Mouse (Mus musculus) embryonic facial prominence, embryonic 10.5 days (tissue): ENCODE data around the gene Olfr145. TPM values are rescaled to one million over a fixed set of nuclear protein-coding genes. Genes with fewer than 3 reads are reported as not detected.

Experiments used
- DNase-seq: peaks from one replicate; pipeline ENCODE4 v3.0.0-alpha.2; 2017; ENCODE audit warnings: low spot score
- H3K27ac ChIP-seq: fragments of 300-500 bp; sonication (generic); replicated peaks from 2 replicates; pipeline ENCODE4 v1.5.1; 2016; ENCODE audit warnings: mild to moderate bottlenecking
- H3K27me3 ChIP-seq: fragments of 300-500 bp; sonication (generic); replicated peaks from 2 replicates; pipeline ENCODE4 v1.6.1; 2016; ENCODE audit warnings: low read depth, mild to moderate bottlenecking; ENCODE audit not compliant: poor library complexity, severe bottlenecking
- H3K36me3 ChIP-seq: fragments of 300-500 bp; sonication (generic); replicated peaks from 2 replicates; pipeline ENCODE4 v1.6.1; 2016; ENCODE audit warnings: mild to moderate bottlenecking, moderate library complexity
- H3K4me1 ChIP-seq: fragments of 300-500 bp; sonication (generic); 2 replicates; pipeline ENCODE4 v1.6.1; 2016
- H3K4me3 ChIP-seq: fragments of 300-500 bp; sonication (generic); 2 replicates; pipeline ENCODE4 v1.5.1; 2016; ENCODE audit warnings: mild to moderate bottlenecking, moderate library complexity
- H3K9me3 ChIP-seq: fragments of 300-500 bp; sonication (generic); 2 replicates; pipeline ENCODE4 v1.6.1; 2016; ENCODE audit warnings: mild to moderate bottlenecking
- WGBS: fragments of 180-500 bp; shearing (Covaris S2); methylation state at CpG from one replicate; pipeline ENCODE4 v1.1.7; 2016; 5-methylcytosine and 5-hydroxymethylcytosine counted together
- polyA plus RNA-seq: library from polyadenylated mRNA; unstranded; fragments of >200 nt; fragmentation: Nextera tagmentation; extraction: Ambion mirVana; gene quantifications from 2 replicates; pipeline ENCODE4 v1.2.1, GENCODE M21; 2016

The Olfr145 gene
- polyA plus RNA-seq, 1 experiment from 2014 or later: not detected

DNA sequence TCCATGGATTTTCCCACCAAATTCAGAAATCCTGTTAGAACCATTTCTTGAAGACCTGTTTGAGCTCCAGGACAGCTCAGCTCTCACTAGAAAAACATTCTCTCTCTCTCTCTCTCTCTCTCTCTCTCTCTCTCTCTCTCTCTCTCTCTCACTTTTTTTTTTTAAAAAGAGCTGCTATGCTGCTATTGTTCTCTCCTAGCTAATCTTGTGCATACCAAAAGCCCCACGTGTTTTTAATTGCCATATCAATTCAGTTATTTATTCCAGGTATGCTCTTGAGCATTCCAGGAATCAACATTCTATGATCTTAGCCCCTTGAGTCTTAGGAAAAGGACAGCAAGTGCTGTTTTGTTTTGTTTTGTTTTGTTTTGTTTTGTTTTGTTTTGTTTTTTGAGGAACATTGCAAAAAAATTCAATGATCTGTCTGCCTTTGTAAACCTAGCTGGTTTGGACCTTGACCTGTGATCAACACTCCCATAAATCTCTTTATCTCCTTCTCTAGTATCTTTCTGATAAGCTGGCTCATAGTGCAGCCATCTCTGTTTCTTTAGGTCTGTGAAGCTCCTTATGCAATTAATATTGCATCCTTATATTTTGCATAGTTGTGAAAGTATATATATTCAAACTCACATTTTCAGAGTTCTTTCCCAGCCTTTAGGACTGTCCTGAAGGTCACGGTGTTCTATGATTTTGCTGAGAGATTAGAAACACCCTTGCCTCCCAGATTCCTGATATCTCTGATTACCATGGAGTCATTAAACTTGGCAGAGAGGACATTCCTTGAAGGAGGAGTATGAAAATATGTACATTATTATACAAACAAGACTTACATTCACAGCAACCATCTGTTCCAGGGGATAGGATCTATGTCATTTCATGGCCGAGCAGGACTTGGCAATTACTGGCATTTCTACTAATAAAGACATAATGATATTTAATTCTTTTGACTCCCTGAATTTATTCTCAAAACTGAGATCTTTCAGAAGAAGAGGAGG, 29.8 kb downstream of the Olfr145 start:
- no peak overlapping the region for H3K27ac ChIP-seq
- DNase-seq: no peak
- no peaks in the 10 kb centered on the region for H3K27me3 ChIP-seq
- H3K36me3 ChIP-seq: no peaks in the 10 kb centered on the region
- no peak overlapping the region for H3K4me3 ChIP-seq
- H3K4me1 ChIP-seq: no peaks in the 10 kb centered on the region
- WGBS: 68% methylated on average over 3 of the region's 3 CpGs
- H3K9me3 ChIP-seq: no peaks in the 10 kb centered on the region

DNA sequence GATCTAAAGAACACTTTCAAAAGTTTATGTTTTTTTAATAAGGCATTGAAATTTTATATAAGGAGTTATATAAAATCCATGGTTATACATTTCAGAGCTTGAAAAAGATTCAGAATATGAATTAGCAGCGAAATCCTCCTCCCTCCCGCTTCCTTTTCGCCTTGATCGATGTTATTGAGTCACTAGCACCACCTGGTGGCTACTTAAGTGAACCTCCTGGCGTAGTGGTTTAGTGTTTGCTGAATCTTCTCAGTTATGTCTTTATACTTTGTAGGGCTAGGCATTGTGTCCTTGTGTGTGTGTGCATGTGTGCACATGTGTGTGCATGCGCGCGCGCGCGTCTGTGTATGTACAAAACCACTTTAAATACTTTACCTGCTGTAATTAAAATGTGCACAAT, 36.0 kb downstream of the Olfr145 start:
- H3K27ac ChIP-seq: no peak overlapping the region
- H3K9me3 ChIP-seq: no peaks in the 10 kb centered on the region
- 5% methylated on average over 11 of the region's 11 CpGs for WGBS
- H3K4me3 ChIP-seq: no peak overlapping the region
- H3K36me3 ChIP-seq: no peaks in the 10 kb centered on the region
- DNase-seq: peak; percentile 49
- no peaks in the 10 kb centered on the region for H3K27me3 ChIP-seq
- H3K4me1 ChIP-seq: no peaks in the 10 kb centered on the region

DNA sequence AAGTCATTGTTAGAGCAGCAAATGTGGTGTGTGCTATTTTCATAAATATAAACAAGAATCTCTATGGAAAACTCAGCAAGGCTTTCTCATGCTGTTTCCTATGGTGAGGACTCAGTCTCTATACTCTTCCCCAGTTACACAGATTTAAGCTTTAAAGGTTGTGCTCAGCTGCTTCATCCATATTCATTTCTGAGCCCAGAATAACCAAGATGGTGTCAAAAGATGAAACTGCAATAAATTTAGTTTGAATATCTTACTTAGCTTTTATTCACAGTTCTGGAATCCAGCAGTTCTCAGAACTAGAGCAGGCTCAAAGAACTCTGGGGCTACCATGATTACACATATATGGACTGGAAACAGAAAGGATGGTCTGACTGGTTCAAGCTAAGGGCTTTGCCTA, 37.6 kb downstream of the Olfr145 start:
- Histone ChIP-seq H3K9me3 (no peaks in the 10 kb centered on the region), H3K4me3 (no peak overlapping the region), H3K4me1 (no peaks in the 10 kb centered on the region), H3K36me3 (no peaks in the 10 kb centered on the region), H3K27me3 (no peaks in the 10 kb centered on the region), H3K27ac (no peak overlapping the region)
- no peak for DNase-seq

DNA sequence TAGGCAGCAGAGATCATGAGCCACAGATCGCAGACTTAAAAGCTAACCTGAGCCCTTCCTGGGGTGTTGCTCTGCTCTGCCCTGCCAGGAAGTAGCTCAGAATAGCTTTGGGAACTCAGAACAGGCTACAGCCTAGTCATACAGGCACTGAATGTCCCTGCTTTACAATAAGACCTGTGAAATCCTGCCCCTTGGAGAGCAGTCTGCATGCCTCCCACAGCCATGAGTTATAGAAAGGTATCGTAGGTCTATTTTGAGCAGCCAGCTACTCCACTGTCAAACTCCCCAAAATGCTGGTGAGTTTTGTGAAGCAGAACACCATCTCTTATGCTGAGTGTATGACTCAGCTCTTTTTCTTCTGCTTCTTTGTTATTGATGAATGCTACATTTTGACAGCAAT, 44.6 kb downstream of the Olfr145 start:
- Histone ChIP-seq H3K4me3 (no peak overlapping the region), H3K9me3 (no peaks in the 10 kb centered on the region), H3K27ac (no peak overlapping the region), H3K4me1 (no peaks in the 10 kb centered on the region), H3K27me3 (no peaks in the 10 kb centered on the region), H3K36me3 (no peaks in the 10 kb centered on the region)
- DNase-seq: no peak
- 94% methylated on average over 2 of the region's 2 CpGs for WGBS

Other genes starting within 250 kb of the Olfr145 start
- 128 and 129 TPM in 2 replicates for gene Tbrg1, start 239.4 kb upstream of the Olfr145 start, polyA plus RNA-seq
- 0.09 TPM in 1 of 2 replicates, not detected in the other for gene Panx3, start 227.5 kb upstream of the Olfr145 start, polyA plus RNA-seq
- gene Olfr160, start 180.5 kb upstream of the Olfr145 start, polyA plus RNA-seq: not detected in 2 replicates
- gene Olfr874, start 151.6 kb upstream of the Olfr145 start, polyA plus RNA-seq: not detected in 2 replicates
- gene Olfr875, start 124.9 kb upstream of the Olfr145 start, polyA plus RNA-seq: not detected in 2 replicates
- not detected in 2 replicates for gene Olfr876, start 93.7 kb upstream of the Olfr145 start, polyA plus RNA-seq
- gene Olfr877, start 42.5 kb upstream of the Olfr145 start, polyA plus RNA-seq: not detected in 2 replicates
- not detected in 2 replicates for gene Olfr878, start 21.1 kb downstream of the Olfr145 start, polyA plus RNA-seq
- gene Olfr881, start 95.1 kb downstream of the Olfr145 start, polyA plus RNA-seq: not detected in 2 replicates
- not detected in 2 replicates for gene Olfr883, start 129.1 kb downstream of the Olfr145 start, polyA plus RNA-seq
- gene Olfr884, start 149.8 kb downstream of the Olfr145 start, polyA plus RNA-seq: not detected in 2 replicates
- not detected in 2 replicates for gene Olfr885, start 164.6 kb downstream of the Olfr145 start, polyA plus RNA-seq
- gene Olfr887, start 187.3 kb downstream of the Olfr145 start, polyA plus RNA-seq: not detected in 2 replicates
- gene Olfr888, start 211.4 kb downstream of the Olfr145 start, polyA plus RNA-seq: not detected in 2 replicates
- 0.19 and 0.26 TPM in 2 replicates for gene Olfr889, start 218.5 kb downstream of the Olfr145 start, polyA plus RNA-seq
- gene Olfr890, start 245.8 kb downstream of the Olfr145 start, polyA plus RNA-seq: not detected in 2 replicates